Mouse (Mus musculus) heart, embryonic 12.5 days (tissue): ENCODE data around the gene Abhd15. TPM values are rescaled to one million over a fixed set of nuclear protein-coding genes. Genes with fewer than 3 reads are reported as not detected.

Source experiments
- ATAC-seq: fragments of 200-750 bp; cut with Nextera tagmentation; 2 replicates; pipeline ENCODE4 v1.8.0; 2017; ENCODE audit warnings: moderate TSS enrichment, moderate library complexity; ENCODE audit not compliant: insufficient number of reproducible peaks, low FRiP score
- H3K27ac ChIP-seq: fragments of 300-500 bp; sonication (generic); 2 replicates; pipeline ENCODE4 v1.5.1; 2016; ENCODE audit warnings: mild to moderate bottlenecking, moderate library complexity; ENCODE audit not compliant: poor library complexity, severe bottlenecking
- H3K27me3 ChIP-seq: fragments of 300-500 bp; sonication (generic); replicated peaks from 2 replicates; pipeline ENCODE4 v1.6.1; 2016; ENCODE audit warnings: mild to moderate bottlenecking, moderate library complexity
- H3K36me3 ChIP-seq: fragments of 300-500 bp; sonication (generic); 2 replicates; pipeline ENCODE4 v1.6.1; 2016; ENCODE audit warnings: mild to moderate bottlenecking, moderate library complexity
- H3K4me1 ChIP-seq: fragments of 300-500 bp; sonication (generic); replicated peaks from 2 replicates; pipeline ENCODE4 v1.6.1; 2016; ENCODE audit warnings: mild to moderate bottlenecking
- H3K4me2 ChIP-seq: fragments of 300-500 bp; sonication (generic); 2 replicates; pipeline ENCODE4 v1.6.1; 2016; ENCODE audit warnings: mild to moderate bottlenecking, moderate library complexity
- H3K4me3 ChIP-seq: fragments of 300-500 bp; sonication (generic); 2 replicates; pipeline ENCODE4 v1.5.1; 2016; ENCODE audit warnings: mild to moderate bottlenecking
- H3K9ac ChIP-seq: fragments of 300-500 bp; sonication (generic); 2 replicates; pipeline ENCODE4 v1.6.1; 2016; ENCODE audit warnings: mild to moderate bottlenecking, moderate library complexity
- H3K9me3 ChIP-seq: fragments of 300-500 bp; sonication (generic); replicated peaks from 2 replicates; pipeline ENCODE4 v1.6.1; 2016; ENCODE audit warnings: mild to moderate bottlenecking, moderate library complexity
- WGBS: fragments of 180-500 bp; shearing (Covaris S2); methylation state at CpG from one replicate; pipeline ENCODE4 v1.1.7; 2016; 5-methylcytosine and 5-hydroxymethylcytosine counted together
- polyA plus RNA-seq: library from polyadenylated mRNA; unstranded; fragments of >200 nt; fragmentation: Nextera tagmentation; extraction: Ambion mirVana; gene quantifications from 2 replicates; pipeline ENCODE4 v1.2.1, GENCODE M21; 2016

Gene Abhd15
- polyA plus RNA-seq, 1 experiment from 2014 or later: 0.72 TPM

DNA sequence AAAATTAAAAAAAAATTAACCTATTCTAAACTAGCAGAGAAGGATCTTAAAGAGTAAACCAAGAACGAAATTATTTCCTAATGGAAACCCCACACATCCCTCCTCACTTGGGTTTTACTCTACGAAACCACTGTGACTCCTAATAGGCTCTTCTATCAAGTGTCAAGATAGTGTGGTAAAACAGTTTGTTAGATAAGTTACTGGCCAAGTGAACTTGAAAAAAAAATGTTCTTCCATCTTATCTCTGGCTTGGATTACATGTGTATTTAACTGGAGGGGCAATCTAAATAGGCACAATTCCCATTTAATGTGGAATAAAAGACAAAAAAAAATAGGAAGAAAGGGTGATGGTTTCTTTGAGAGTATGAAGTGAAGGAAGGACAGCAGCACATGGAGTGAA lies 15.9 kb downstream of the Abhd15 start:
- Histone ChIP-seq H3K36me3 (peaks cover 17% of the 10 kb centered on the region), H3K27ac (no peak overlapping the region), H3K4me2 (no peak overlapping the region), H3K9me3 (no peaks in the 10 kb centered on the region), H3K4me3 (no peak overlapping the region), H3K9ac (no peak overlapping the region), H3K27me3 (no peaks in the 10 kb centered on the region), H3K4me1 (no peaks in the 10 kb centered on the region)
- WGBS: 71% methylated on average over 2 of the region's 2 CpGs
- no peak for ATAC-seq

- H3K27me3 ChIP-seq: no peaks in the 10 kb centered on the region
- peaks cover 26% of the 10 kb centered on the region for H3K36me3 ChIP-seq
- H3K4me2 ChIP-seq: no peak overlapping the region
- no peaks in the 10 kb centered on the region for H3K9me3 ChIP-seq
- no peak overlapping the region for H3K4me3 ChIP-seq
- H3K9ac ChIP-seq: no peak overlapping the region
- no peaks in the 10 kb centered on the region for H3K4me1 ChIP-seq
- no peak overlapping the region for H3K27ac ChIP-seq
- WGBS: 85% methylated on average over 4 of the region's 4 CpGs
- ATAC-seq: no peak
These were observed 17.4 kb downstream of the Abhd15 start for GRCm38 (mm10) chr11:77532202-77532846.

DNA sequence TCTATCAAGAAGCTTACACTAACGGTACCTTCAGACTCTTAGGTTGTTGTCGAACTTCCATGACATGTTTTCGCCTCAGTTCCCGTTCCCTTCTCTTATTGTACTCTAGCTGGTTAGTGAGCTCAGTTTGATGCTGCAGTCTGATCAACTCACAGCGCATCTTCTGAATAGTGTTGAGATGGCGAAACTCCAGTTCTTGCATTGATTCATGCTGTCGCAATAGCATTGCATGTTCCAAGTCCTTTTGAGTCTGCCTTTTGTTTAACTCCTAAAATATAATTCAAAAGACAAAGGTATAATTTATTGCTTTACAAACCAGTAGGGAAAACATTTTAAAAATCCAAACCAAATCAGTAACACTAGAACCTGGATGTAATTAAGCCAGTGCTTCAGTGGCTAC lies 30.3 kb downstream of the Abhd15 start:
- Histone ChIP-seq H3K4me1 (no peaks in the 10 kb centered on the region), H3K4me2 (no peak overlapping the region), H3K27ac (no peak overlapping the region), H3K9me3 (no peaks in the 10 kb centered on the region), H3K36me3 (peaks cover 79% of the 10 kb centered on the region), H3K4me3 (no peak overlapping the region), H3K9ac (no peak overlapping the region), H3K27me3 (no peaks in the 10 kb centered on the region)
- WGBS: 94% methylated on average over 7 of the region's 7 CpGs
- no peak for ATAC-seq

DNA sequence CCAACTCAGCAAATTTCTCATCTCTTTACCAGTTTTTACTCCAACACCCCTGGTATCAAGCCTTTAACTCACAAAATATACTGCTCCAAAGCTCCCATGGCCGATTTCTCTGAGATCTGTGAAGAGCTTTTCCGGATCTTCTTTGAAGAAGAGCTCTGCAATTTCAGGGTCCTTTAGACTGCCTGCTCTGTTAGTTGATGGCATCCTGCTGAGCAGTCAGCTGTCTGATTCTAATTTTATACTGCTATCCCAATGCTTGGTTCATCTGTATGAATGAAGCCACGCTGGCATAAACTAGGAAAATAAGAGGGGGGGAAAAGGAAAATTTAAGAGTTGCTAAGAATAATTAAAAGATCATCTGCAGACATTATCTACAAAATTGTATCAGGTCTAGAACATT lies 70.3 kb downstream of the Abhd15 start:
- ATAC-seq: no peak
- Histone ChIP-seq H3K4me1 (peaks cover 4% of the 10 kb centered on the region), H3K9ac (no peak overlapping the region), H3K27me3 (no peaks in the 10 kb centered on the region), H3K27ac (no peak overlapping the region), H3K36me3 (peaks cover 32% of the 10 kb centered on the region), H3K4me2 (no peak overlapping the region), H3K9me3 (no peaks in the 10 kb centered on the region), H3K4me3 (no peak overlapping the region)
- 86% methylated on average over 3 of the region's 3 CpGs for WGBS

Other genes with a start within 250 kb of the Abhd15 start
- 30.1 and 32.0 TPM in 2 replicates for gene Coro6, start 52.7 kb upstream of the Abhd15 start, polyA plus RNA-seq
- gene Ankrd13b, start 25.4 kb upstream of the Abhd15 start, polyA plus RNA-seq: 3.7 and 4.8 TPM in 2 replicates
- gene Git1, start 21.6 kb upstream of the Abhd15 start, polyA plus RNA-seq: 9.3 and 10.2 TPM in 2 replicates
- 29.4 and 30.2 TPM in 2 replicates for gene Trp53i13, start 859 bp downstream of the Abhd15 start, polyA plus RNA-seq
- gene Gm10392, start 4.1 kb downstream of the Abhd15 start, polyA plus RNA-seq: not detected in 2 replicates
- gene Taok1, start 92.7 kb downstream of the Abhd15 start, polyA plus RNA-seq: 15.6 and 18.0 TPM in 2 replicates
- gene Nufip2, start 171.0 kb downstream of the Abhd15 start, polyA plus RNA-seq: 4.4 and 4.9 TPM in 2 replicates
- gene Cryba1, start 210.2 kb downstream of the Abhd15 start, polyA plus RNA-seq: 0.51 TPM in 1 of 2 replicates, not detected in the other
- gene Myo18a, start 248.1 kb downstream of the Abhd15 start, polyA plus RNA-seq: 154 and 164 TPM in 2 replicates